Mouse (Mus musculus) erythroblast, embryonic 14.5 days (primary cell): ENCODE results near the gene Slc26a1.

Experiments
- GATA1 ChIP-seq: IDR thresholded peaks from 2 replicates; pipeline ENCODE4 v1.6.1; 2012; ENCODE audit warnings: low read length, inconsistent platforms, mixed read lengths
- TAL1 ChIP-seq: IDR thresholded peaks from 3 replicates; pipeline ENCODE4 v1.6.1; 2012; ENCODE audit warnings: low read length, inconsistent platforms, mixed read lengths

DNA sequence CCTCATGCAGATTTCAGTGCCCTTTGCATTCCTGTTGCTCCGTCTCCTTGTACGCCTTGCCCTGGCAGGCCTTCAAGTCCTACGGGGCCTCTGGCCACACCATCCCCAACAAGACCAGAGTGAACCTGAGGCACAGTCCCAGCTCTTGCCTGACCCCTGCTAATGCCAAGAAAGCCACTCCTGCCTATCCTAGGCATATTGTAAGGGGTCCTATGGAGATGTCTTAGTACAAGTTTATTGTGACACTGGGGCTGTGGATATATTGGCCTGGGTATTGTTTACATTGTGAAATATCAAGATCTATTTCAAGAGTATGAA, 29.1 kb downstream of the Slc26a1 start:
- no peak for TF ChIP-seq GATA1
- no peak for TF ChIP-seq TAL1
